Mouse (Mus musculus) testis, adult 2 months (tissue): ENCODE measurements around the gene Trpv2.

Source experiments
- CTCF ChIP-seq: fragments of 200-500 bp; IDR thresholded peaks from 2 replicates; pipeline ENCODE4 v1.5.1; 2012; ENCODE audit warnings: low read depth, mild to moderate bottlenecking, inconsistent platforms, low read length, moderate library complexity; ENCODE audit not compliant: control insufficient read depth, insufficient read depth, insufficient replicate concordance
- POLR2A ChIP-seq: fragments of 200-500 bp; IDR thresholded peaks from 2 replicates; pipeline ENCODE4 v1.6.1; 2012; ENCODE audit warnings: low read depth, mild to moderate bottlenecking, inconsistent platforms, low read length, moderate library complexity; ENCODE audit not compliant: control insufficient read depth

DNA sequence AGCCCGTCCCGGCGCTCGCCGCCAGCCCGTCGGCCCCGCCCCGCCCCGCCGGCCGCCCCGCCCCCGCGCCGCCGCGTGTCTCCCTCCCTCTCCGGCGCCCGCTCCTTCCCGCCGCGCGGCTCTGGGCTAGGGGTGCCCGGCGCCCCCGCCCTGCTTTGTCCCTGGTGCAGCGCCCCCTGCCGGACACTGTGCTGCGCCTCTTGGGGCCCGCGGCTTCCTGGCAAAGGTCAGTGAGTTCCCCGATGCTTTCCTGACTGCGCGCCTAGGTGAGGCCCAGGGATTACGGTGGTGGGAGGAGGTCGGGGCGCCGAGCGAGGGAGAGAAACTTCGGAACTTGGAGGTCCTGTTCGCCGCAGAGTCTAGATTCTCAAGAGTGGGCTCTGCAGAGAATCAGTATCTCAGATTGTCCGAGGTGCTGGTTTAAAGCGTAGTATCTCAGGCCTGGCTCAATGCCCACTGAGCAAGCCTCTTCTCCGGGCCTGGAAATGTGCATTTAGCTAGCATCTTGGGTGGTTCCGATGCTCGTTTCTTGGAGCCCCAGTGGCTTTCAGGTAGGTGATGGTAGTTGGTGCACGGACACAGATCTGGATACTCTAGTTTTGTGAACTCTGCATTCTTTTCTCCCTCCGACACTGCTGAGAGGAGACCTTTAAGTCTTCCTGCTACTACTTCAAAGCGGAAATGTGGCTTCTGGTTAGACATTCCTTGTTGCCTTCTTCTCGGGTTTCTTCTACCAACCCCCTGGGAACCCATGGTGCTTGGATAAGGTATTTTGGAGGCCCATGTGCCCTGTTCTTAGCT, 74.5 kb downstream of the Trpv2 start, which contains the start of gene Mmgt2:
- TF ChIP-seq POLR2A, result no peak
- peak; percentile 67; the same call in 1 of the 2 replicates for TF ChIP-seq CTCF
